Mouse (Mus musculus) c-Kit-positive CD71-positive TER-119-negative erythroid progenitor cells, embryonic 14.5 days (primary cell): ENCODE measurements around the gene Zfp574.

ENCODE experiments used
- DNase-seq: peaks from one replicate; pipeline ENCODE4 v3.0.0-alpha.2; 2013; ENCODE audit warnings: low read depth

Zfp574 gene

GRCm38 (mm10) chr7:25072716-25073390, 486 bp downstream of the Zfp574 start:
- no peak for DNase-seq

- no peak for DNase-seq
These were observed 1.6 kb downstream of the Zfp574 start for GRCm38 (mm10) chr7:25073924-25074323.

GRCm38 (mm10) chr7:25076296-25076662, 3.9 kb downstream of the Zfp574 start:
- DNase-seq, result no peak

- DNase-seq, result peak; percentile 97
These were observed 4.5 kb downstream of the Zfp574 start for GRCm38 (mm10) chr7:25076663-25077413.

DNA sequence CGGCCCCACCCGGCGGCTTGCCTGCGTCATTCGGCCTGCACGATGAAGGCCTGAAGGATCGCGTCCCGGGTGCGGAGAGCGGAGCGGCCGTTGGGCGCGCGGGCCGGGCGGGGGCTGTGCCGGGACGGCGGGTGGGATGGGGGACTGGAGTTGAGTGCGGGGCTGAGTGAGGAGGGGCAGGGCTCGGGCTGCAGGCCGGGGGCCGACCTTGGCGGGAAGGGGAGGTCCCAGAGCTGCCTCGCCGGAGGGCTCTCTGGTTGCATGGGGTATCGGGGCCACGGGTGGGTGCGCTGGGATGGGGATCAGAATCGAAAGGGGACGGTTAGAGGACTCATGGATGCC, 5.0 kb downstream of the Zfp574 start:
- DNase-seq, result no peak

DNA sequence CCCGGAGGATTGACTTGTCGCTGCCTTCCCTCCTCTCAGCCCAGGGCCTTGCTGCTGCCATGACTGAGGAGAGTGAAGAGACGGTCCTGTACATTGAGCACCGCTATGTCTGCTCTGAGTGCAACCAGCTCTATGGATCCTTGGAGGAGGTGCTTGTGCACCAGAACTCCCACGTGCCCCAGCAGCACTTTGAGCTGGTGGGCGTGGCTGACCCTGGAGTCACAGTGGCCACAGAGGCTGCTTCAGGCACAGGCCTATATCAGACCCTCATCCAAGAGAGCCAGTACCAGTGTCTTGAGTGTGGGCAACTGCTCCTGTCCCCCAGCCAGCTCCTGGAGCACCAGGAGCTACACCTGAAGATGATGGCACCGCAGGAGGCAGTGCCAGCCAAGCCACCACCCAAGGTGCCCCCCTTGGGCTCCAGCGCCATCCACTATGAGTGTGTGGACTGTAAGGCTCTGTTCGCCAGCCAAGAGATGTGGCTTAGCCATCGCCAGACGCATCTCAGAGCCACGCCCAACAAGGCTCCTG, 7.2 kb downstream of the Zfp574 start:
- no peak for DNase-seq

GRCm38 (mm10) chr7:25080431-25080830, 8.1 kb downstream of the Zfp574 start:
- DNase-seq, result no peak

- no peak for DNase-seq
These were observed 10.1 kb downstream of the Zfp574 start for GRCm38 (mm10) chr7:25082510-25082909.

DNA sequence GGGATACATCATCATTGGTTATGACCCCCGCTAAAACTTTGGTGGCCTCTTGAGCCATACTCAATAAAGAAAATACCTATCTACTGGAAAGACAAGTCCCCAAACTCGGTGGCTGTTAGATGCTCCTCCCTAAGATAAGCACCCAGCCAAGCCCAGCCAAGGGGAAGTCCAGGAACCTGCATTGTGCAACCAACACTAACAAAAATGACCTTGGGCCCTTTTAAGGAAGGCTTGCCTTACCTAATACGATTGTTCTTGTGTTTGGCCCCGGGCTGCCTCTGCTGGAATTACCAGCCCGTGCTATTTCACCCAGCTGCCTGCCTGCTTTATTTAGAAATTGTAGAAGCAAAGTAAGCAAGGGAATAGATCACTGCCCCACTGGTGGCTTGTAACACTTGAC, 12.3 kb downstream of the Zfp574 start:
- no peak for DNase-seq

DNA sequence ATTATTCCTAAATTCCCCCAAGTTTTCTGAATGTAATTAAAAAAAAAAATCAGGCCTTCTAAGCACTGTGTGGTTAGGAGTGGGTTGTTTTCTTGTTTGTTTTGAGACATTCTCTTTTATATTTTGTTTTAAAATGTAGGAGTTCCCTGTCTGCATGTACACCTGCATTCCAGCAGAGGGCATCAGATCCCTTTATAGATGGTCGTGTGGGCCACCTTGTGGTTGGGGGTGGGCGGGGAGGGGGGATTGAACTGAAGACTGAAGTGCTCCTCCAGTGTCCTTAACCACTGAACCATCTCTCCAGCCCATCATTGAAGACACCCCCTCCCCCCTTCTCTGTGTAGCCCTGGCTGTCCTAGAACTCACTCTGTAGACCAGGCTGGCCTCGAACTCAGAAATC, 14.3 kb downstream of the Zfp574 start:
- no peak for DNase-seq

DNA sequence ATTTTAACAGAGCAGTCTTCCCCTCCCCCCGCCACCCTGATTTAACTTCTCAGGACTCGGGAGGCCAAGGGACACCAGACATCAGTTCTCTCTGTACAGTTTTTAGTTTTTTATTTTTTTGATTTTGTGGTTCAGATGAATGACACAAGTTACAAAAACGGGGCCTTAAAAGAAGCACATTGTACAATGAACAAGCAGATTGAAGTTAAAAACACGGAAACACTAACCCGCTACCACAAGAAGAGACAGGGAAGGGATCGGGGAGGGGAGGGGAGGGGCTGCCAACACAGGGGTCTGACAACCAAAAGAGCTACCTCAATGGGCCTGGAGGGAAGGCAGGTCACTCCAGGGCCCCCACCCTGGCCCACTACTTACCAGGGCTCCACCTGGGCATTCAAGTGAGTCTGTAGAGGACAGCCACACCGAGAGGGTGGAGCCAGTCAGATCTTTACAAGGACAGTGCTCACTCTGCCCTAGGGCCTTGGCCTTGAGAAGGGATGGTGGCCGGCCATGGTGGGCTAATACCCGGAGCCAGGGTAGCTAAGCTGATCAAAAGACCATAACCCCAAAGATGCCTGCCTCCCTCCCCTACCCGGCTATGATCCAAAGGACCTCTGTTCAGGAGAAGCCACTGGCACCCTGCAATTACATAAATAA, 15.0 kb downstream of the Zfp574 start:
- no peak for DNase-seq

GRCm38 (mm10) chr7:25087972-25088371, 15.6 kb downstream of the Zfp574 start:
- DNase-seq, result no peak

GRCm38 (mm10) chr7:25088531-25088930, 16.2 kb downstream of the Zfp574 start:
- no peak for DNase-seq

GRCm38 (mm10) chr7:25088968-25089367, 16.6 kb downstream of the Zfp574 start:
- no peak for DNase-seq

DNA sequence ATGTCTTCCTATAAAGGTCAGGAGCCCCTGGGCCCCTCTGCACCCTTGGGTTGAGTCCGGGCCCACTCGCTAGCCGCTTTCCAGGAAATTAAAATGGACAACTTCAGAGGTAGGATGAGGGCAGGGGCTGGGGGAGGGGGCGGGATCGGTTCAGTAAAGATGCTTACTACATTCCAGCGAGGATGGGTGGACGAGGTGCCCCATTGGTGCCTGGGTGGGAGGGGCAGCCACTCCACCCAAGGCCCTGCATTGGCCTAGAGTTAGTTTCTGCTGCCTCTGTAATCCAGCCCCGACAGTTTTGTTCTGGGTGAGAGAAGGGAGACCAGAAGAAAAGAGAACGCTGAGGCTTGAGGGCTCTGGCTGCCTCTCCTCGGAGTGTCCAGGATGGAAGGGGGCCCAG, 17.5 kb downstream of the Zfp574 start:
- DNase-seq, result no peak

DNA sequence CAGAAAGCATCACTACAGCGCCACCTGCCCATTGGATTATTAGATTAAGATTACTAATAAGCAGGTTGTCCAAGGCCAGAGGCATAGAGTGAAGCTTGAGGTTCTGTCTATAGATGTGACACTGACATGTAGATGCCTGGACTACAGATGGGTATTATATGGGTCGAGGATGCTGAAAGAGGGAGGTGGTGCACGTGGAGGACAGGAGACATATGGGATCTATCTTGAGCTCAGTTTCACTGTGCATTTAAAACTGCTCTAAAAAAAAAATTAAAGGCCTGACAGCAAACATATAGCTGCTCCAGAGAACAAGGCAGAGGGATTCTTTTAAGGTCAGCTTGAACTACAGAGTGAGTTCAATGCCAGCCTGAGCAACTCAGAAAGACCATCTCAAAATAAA, 25.8 kb downstream of the Zfp574 start:
- no peak for DNase-seq

GRCm38 (mm10) chr7:25099581-25099980, 27.2 kb downstream of the Zfp574 start:
- DNase-seq, result no peak

DNA sequence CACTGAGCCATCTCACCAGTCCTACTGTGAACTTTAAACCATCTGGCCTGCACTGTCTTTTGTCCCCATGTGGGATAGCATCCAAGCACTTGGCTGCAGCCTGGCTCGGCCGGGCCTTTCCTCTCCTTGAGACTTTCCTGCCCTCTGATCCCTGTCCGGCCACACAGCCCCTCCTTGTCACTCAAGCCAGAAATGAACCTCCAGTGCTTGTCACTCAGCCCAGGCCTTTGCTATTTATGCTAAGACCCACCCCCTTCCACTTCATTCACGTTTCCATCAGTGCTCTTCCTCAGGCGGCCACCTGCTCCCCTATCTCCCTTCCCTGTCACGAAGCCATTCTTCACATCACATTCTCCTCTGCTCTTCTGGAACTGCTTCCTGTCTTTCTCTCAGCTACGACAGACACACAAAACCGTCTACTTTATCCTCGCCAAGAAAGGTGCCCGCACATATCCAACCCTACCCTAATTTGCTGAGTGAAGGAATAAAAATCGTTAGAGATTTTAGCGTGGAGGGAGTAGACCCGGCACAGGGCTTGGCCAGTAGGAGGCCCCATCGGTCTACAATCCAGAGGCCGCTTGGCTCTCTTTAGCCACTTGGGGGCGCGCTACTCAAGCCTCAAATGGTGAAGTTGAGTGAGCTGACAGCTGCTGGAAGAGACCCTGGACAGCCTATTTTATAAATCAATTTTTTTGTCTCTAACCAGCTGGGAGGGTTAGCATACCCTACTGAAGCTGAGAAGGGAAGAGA, 33.2 kb downstream of the Zfp574 start:
- peak; percentile 74 for DNase-seq

GRCm38 (mm10) chr7:25106790-25107502, 34.6 kb downstream of the Zfp574 start:
- DNase-seq, result no peak

DNA sequence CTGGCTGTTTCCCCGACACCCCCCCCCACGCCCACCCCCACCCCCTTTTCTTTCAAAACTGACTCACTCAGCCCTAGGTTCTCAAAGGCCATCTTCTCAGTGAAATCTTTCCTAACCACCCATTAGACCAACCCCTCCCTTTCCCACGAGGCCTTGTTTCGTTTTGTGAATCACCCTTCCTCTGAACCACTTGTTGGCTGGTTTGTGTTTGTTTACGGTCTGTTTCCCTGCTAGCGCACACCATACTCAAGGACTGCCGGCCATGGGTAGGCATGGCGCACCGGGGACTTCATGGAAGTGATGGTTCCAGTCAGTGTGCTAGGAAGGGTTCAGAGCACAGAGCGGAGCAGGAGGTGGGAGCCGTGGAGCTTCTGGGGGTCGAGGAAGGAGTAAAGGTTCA, 37.0 kb downstream of the Zfp574 start:
- no peak for DNase-seq

DNA sequence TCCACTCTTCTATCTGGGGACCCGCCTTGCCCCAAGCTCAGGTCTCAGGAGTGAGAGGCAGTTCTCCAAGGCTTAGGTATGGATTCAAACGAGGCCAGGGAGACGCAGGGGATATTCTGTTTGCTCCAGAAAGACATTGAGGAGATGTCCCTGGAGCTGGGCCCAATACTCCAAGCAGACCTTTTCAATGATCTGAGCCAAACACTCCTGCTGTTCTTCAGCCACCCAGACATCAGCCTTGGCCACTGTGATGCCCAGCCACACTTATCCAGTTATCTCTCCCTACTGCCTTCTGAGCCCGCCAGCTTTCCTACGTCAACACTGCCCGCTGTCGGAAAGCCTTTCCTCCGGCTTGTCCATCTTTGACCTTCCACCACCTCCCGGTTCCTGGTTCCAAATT, 38.0 kb downstream of the Zfp574 start:
- no peak for DNase-seq
